Mouse (Mus musculus): ENCODE measurements around the gene Tnfsf11. TPM values are rescaled to one million over a fixed set of nuclear protein-coding genes. Genes with fewer than 3 reads are reported as not detected.

The Tnfsf11 gene
- total RNA-seq (2021), result not detected
- long read RNA-seq, experiment 1, result 0 reads
- long read RNA-seq, experiment 2, result 0 reads

GRCm38 (mm10) chr14:78307286-78308237 is at the start of gene Tnfsf11:
Tnfsf11 (minus strand) TSS chr14:78308043.
- no peak for DNase-seq (ENCODE audit: low spot score in 2 of 2)

DNA sequence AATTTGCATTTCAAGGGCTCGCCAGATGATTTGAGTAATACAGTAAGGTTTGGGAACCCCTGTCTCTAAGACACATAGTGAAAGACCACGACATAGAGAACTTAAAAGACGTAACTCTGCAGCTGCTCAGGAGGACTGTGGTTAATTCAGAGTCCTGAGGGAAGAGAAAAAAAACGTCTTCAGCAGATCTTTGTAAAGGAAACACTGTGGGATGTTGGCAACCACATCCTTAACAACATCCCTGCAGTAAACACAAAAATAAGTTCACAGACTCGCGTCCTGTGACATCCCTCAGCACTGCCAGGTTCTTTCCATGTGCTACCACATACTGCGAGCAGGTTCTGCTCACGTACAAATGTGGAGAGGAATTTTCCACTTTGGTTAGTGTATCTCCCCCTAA is 48.9 kb upstream of the Tnfsf11 start:
- DNase-seq (ENCODE audit: low spot score in 2 of 2), result no peak

DNA sequence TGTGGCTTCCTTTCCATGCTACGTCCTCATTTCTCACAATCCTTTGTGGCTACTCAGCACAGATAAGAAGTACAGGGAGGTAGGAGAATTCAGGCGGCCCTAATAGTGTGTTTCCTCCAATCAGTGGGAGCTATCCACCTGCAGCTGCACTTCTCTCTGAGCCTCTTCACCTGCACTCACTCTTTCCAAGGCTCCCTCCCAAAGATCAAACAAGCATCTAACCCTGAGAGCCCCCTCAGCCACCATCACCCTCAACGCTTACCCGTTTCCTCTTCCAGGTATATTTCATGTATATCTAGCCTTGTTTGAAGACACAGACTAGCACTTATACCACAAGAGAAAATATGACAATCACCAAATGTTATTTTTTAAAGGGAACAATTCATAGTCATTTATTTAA is 47.5 kb upstream of the Tnfsf11 start:
- no peak for DNase-seq (ENCODE audit: low spot score in 2 of 2)

- DNase-seq (ENCODE audit: low spot score in 2 of 2), result no peak
Measured at GRCm38 (mm10) chr14:78352865-78353264, 45.0 kb upstream of the Tnfsf11 start.

GRCm38 (mm10) chr14:78351544-78351943 is 43.7 kb upstream of the Tnfsf11 start:
- no peak for DNase-seq (ENCODE audit: low spot score in 2 of 2)

- DNase-seq (ENCODE audit: low spot score in 2 of 2), result no peak
Measured at GRCm38 (mm10) chr14:78347715-78348114, 39.9 kb upstream of the Tnfsf11 start.

DNA sequence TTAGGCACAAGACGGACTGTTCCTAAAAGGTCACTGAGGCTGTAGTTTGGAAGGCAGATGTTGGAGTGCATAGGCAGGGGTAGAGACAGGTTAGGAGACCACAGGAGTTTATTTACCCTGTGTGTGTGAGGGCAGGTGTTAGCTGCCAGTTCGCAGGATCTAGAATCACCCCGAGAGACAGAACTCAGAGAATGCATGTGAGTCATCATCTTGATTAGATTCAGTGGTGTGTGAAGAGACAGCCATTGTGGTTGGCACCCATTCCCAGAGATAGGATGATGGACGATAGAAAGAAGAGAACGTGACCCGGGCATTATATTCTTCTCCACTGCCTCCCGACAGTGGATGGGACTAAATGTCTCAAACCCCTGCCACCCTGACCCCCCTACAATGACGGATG is 35.2 kb upstream of the Tnfsf11 start:
- no peak for DNase-seq (ENCODE audit: low spot score in 2 of 2)

DNA sequence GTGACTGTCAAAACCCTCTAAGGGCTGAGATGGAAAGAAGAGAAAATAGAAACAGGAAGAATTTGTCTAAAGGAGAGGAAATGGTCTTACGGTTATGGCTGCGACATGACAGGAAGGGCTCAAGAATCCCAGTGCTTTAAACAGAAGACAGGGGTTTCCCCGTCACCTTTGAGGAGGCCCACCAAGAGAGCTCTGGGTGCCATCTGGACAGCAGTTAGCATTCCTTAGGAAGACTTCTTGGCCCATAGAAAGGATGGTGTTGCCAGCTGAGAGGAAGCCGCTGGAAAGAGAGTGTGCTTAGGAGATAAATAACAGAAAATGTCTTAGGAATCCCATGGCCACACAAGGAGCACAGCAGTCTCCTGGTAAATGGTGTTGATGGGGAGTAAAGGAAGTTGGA is 34.3 kb upstream of the Tnfsf11 start:
- DNase-seq (ENCODE audit: low spot score in 2 of 2), result no peak

DNA sequence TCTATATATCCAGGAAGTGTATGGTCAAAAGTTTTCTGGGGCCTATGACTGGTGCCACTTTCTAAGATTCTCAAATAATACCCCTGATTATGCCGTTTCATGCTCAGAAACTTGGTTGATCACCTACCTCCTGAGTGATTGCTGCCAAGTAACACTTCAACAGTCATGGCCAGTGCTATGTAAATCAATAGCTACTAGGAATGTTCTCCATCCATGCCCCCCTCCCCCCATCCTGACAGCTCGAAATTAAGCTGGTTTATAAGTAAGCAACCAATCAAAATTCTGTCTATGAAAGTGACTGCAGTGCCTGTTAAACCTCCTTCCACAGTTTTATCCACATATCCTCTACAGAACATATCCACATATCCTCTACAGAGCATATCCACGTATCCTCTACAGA is 25.5 kb upstream of the Tnfsf11 start:
- no peak for DNase-seq (ENCODE audit: low spot score in 2 of 2)

DNA sequence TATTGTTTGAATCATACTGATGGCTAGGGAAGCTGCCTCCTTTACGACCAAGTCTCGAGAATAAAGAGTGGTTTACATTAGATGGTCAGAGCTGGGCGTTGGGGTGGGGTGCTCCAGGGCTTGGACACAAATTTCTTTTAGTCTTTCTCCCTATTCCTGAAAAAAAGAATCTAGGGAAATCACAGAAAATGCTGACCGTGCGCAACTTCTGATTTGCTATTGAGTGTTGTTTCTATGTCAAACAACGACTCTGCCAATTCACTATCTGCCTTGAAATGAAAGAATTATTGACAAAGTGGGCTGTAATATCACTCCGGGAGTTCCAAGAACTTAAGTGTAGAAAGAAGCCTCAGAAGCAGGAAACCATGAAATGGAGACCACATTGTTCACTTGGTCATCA is 23.5 kb upstream of the Tnfsf11 start:
- DNase-seq (ENCODE audit: low spot score in 2 of 2), result no peak

DNA sequence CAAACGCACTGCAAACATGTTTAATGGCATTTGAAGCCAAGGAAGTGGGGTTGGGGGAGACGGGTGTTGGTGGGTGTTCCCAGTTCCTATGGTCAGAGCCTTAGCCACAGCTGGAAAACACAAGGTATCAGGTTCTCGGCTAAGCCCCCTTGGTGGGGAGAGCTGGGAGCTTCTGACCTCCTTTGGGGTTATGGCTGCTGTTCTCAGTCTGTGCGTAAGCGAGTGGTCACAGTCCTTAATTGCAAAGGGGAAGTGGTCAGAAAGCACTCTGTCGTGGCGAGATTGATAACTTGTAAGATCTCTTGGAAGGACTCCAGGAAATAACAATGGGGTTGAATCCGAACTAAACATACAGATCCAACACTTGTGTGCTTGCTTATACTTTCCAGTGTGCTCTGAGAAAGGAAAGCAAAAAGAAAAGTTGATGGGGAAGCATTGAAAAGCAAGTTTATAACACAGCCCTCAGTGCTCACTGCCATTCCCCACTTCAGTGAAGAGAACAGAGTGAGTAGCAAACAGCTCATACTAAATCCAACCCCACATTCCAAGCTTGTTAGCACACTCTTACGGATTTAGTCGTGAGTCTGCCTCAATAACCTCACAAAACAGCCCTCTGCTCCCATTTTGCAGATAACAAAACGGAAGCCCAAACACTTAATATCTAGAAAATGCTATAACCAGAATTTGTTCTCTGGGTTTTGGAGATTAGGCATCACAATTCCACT is 22.9 kb upstream of the Tnfsf11 start:
- DNase-seq (ENCODE audit: low spot score in 2 of 2), result no peak

DNA sequence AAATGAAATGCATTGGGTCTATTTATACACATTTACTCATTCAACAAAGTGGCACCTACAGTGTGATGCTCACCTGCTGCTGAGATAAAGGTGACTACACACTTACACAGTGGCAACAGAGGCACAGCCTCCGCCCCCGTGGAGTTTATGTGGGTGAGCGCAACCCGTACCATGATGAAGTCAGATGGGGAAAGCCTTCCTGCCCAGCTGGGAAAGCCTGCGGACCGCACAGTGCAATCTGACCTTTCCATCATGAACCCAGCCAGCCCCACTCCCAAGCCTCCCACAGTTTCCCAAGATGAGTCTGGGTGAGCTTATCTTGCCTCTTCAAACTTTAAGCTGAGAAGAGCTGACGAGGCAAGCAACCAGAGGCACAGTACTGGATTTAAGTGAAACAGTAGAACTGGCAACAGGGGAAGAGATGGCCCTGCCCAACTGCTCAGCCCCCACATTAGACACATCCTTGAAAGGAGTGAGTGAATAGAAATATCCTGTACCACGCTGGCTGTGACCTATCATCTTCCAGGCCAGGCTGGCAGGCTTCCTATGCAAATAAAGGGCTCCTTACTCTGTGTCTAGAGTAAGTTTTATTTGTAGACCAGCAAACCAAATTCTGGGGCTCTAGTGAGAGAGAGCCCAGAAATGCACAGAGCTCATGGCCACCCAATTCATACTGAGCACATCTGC is 22.1 kb upstream of the Tnfsf11 start:
- no peak for DNase-seq (ENCODE audit: low spot score in 2 of 2)

- DNase-seq (ENCODE audit: low spot score in 2 of 2), result no peak
Measured at GRCm38 (mm10) chr14:78323356-78323755, 15.5 kb upstream of the Tnfsf11 start.

- DNase-seq (ENCODE audit: low spot score in 2 of 2), result no peak
Measured at GRCm38 (mm10) chr14:78322916-78323315, 15.1 kb upstream of the Tnfsf11 start.

GRCm38 (mm10) chr14:78320248-78320647 is 12.4 kb upstream of the Tnfsf11 start:
- no peak for DNase-seq (ENCODE audit: low spot score in 2 of 2)

DNA sequence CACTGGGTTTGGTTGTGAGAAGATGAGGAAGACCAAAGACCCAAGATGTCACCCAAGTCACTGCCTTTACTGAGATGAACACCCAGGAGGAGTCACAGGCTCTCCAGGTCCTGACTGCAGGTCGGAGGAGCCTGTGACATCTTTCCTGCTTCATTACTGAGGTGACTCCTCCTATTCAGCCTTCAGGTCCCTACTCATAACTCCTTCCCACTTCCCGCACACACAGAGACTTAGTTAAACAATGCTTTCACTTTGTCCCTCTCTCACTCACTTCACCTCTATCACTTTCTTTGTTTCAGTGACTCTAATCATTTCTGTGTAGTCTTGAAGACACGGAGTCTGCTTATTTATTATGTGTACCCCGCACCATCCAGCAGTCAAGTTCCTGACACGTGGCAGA is 11.7 kb upstream of the Tnfsf11 start:
- DNase-seq (ENCODE audit: low spot score in 2 of 2), result no peak

- no peak for DNase-seq (ENCODE audit: low spot score in 2 of 2)
Measured at GRCm38 (mm10) chr14:78319000-78319399, 11.2 kb upstream of the Tnfsf11 start.

DNA sequence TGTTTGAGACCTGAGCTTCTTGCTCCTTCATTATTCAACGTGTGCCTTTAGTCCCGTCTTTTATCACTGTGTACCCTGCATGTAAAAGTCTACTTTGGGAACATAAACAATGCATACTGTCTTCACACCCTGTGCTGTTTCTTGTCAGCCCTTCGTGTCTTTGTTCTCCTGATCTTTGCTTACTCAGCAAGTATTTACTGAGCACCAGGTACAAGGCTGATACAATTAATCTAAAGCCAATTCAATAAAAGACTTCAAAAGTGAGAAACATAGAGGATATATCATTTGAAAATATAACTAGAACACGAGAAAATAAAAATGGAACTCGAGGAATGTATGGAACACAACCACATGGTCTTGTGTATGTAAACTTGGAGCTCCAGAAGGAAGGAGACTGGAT is 9.8 kb upstream of the Tnfsf11 start:
- DNase-seq (ENCODE audit: low spot score in 2 of 2), result no peak

- no peak for DNase-seq (ENCODE audit: low spot score in 2 of 2)
Measured at GRCm38 (mm10) chr14:78300914-78301313, 6.9 kb downstream of the Tnfsf11 start.

DNA sequence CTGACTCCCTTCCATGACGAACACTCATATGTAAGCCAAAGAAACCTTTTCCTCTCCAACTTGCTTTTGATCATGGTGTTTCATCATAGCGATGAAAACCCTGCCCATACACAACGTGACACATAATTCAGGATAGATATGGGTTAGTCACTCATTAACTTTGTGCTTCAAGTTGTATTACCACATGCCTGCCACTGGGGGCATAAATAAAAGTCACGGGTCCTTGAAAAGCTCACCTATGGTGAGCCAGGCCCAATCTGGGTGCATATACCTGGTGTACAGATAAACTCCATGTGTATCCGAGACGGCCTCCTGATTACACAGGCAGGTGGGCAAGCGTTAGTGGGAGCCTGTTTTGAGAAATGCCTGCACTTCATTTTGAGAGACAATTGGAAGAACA is 15.2 kb downstream of the Tnfsf11 start:
- DNase-seq (ENCODE audit: low spot score in 2 of 2), result no peak

- DNase-seq (ENCODE audit: low spot score in 2 of 2), result no peak
Measured at GRCm38 (mm10) chr14:78289912-78290523, 17.8 kb downstream of the Tnfsf11 start.

Data from adrenal gland, postnatal 4 days (tissue).